Mouse (Mus musculus): Measurements from ENCODE around the gene Fpgs. TPM values are rescaled to one million over a fixed set of nuclear protein-coding genes. Genes with fewer than 3 reads are reported as not detected.
A peak's percentile ranks its signal among the peaks of the same experiment; 100 is the strongest.

The Fpgs gene
- total RNA-seq, 4 experiments from 2014 or later = 10.8 to 22.2 (median 18.7) TPM

GRCm38 (mm10) chr2:32693823-32694411 is 10.0 kb downstream of the Fpgs start:
- peak; percentile 95 for DNase-seq

DNA sequence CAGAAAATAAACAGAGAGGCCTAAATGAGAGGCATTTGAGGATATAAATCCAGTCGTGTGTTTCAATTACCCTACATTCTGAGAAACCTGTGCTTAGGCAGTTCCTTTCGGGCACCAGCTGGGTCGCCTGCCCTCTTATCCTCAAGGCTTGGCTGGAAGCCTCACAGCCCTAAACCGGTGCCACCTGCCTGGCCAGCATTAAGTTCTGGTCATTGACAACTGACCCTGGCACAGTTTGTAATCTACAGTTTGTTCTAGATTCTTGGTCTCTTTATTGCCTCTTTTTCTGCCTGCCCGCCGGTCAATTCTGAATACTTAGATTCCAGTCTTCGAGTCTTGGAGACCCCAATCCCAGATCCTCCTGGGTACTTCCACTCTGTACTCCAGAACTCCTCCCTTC is 10.7 kb downstream of the Fpgs start:
- no peak for DNase-seq

- DNase-seq = no peak
Measured at GRCm38 (mm10) chr2:32692496-32692895, 11.4 kb downstream of the Fpgs start.

GRCm38 (mm10) chr2:32691041-32691440 is 12.9 kb downstream of the Fpgs start:
- no peak for DNase-seq

GRCm38 (mm10) chr2:32689420-32689819 is 14.5 kb downstream of the Fpgs start:
- peak; percentile 79 for DNase-seq

- no peak for DNase-seq
Measured at GRCm38 (mm10) chr2:32687562-32687961, 16.4 kb downstream of the Fpgs start.

GRCm38 (mm10) chr2:32686640-32687039 is 17.3 kb downstream of the Fpgs start:
- DNase-seq = no peak

- DNase-seq = peak; percentile 75
Measured at GRCm38 (mm10) chr2:32685807-32686206, 18.1 kb downstream of the Fpgs start.

- DNase-seq = no peak
Measured at GRCm38 (mm10) chr2:32684681-32685428, 19.1 kb downstream of the Fpgs start.

GRCm38 (mm10) chr2:32683701-32684100 is 20.2 kb downstream of the Fpgs start:
- DNase-seq = no peak

GRCm38 (mm10) chr2:32682721-32683417 is 21.1 kb downstream of the Fpgs start:
- no peak for DNase-seq

DNA sequence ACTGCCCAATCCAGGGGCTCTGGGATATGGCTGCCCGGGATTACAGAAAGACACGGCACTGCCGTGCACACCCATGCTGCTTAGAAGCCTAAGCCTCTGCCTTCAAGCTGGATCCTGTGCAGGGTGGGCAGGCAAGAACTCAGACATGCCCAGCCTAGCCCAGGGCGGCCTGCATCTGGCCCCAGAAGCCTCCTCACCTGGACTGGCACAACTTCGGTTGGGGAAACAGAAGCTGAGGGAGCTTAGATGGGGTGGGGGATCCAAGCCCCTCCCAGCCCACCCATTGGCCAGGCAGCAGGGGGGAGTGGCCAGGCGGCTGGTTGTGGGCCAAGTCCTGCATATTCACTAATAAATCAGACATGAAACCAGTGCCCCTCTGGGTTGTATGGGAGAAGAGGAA is 22.2 kb downstream of the Fpgs start:
- no peak for DNase-seq

DNA sequence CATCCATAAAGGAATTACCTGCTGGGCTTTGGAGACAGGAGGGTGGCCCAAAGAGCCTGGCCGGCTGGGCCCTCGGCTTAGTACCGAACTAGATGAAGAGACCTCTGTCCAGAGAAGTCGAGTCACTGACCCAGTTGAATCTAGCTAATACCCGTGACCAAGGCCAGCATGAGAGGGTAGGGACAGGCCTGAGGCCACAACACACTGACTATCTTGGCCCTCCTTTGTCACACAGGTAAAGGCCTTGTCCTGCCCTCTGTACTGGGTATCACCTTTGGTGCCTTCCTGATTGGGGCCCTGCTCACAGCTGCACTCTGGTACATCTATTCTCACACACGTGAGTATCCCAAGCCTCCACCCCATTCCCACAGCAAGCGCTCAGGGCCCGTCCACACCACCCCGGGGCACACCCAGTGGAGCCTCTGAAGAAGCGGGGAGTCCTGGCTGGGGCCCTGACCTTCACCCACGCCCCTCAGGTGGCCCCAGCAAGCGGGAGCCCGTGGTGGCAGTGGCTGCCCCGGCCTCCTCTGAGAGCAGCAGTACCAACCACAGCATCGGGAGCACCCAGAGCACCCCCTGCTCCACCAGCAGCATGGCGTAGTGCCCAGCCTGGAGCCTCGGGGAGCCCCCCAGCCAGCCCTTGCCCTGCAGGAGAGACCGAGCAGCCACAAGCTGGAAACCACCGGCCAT is 22.8 kb downstream of the Fpgs start:
- DNase-seq = no peak

GRCm38 (mm10) chr2:32680051-32680451 is 23.9 kb downstream of the Fpgs start:
- peak; percentile 73 for DNase-seq

GRCm38 (mm10) chr2:32677683-32678082 is 26.3 kb downstream of the Fpgs start:
- DNase-seq = no peak

DNA sequence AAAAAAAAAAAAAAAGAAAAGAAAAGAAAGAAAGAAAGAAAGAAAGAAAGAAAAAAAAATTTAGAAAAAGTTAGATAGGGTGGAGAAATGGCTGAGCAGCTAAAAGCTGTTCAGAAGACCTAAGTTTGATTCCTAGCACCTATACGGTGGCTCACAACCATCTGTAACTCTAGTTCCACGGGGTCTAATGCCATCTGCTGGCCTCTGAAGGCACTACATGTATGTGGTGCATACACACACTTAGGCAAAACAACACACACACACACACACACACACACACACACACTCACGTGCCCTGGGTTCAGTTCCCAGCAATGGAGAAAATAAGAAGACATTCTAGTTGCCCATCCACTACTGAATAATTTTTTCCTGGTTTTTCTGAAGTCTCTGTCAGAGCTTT is 27.1 kb downstream of the Fpgs start:
- DNase-seq = no peak

- DNase-seq = no peak
Measured at GRCm38 (mm10) chr2:32673176-32673917, 30.6 kb downstream of the Fpgs start.

GRCm38 (mm10) chr2:32671907-32672595 is 31.9 kb downstream of the Fpgs start:
- no peak for DNase-seq

GRCm38 (mm10) chr2:32671147-32671546 is 32.8 kb downstream of the Fpgs start:
- no peak for DNase-seq

DNA sequence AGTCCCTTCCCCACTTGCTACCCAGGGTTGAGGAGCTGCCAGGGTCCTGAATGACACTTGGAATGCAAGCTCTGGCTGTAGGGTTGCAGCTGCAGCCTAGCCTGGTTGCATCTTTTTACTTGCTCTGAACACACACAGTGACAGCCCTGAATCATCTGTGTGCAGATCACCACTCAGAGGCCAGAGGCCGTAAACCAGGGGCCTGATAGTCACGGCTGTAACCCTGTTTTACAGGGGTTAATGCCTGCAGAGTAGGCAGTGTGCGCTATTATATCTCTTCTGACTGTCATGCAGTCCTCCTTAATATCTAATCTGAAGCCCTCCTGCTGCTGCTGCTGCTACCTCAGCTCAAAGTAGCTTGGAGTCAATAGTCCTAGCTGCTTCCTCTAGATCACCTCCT is 34.1 kb downstream of the Fpgs start:
- no peak for DNase-seq

DNA sequence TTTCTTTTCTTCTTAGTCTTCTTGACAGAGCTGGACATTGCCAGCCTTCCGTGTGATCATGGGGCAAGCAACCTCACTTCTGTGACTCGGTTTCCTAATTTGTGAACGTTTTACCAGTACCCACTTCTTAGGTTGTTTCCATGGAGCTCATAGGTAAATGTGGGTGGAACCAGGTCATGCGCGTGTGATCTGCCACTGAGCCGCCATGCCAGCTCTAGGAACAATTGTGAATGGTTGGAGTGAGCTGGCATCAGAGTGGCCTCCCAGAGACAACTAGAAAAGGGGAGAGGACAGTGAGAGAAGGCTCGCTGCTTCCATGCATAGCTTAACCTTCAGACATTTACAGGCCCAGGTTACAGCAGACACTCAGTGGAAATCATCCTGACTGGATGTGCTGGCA is 35.8 kb downstream of the Fpgs start:
- DNase-seq = no peak

GRCm38 (mm10) chr2:32667775-32668174 is 36.2 kb downstream of the Fpgs start:
- DNase-seq = no peak
